Mouse (Mus musculus) adrenal gland (tissue): Measurements from ENCODE around the gene Iqce.

Experiments
- intact Hi-C: fragments of 180-260 bp; cut with DNase I; formaldehyde crosslinking; loops from one replicate; pipeline ENCODE4 v1.15.1; 2025
- long read RNA-seq, 2 experiments: library from polyadenylated mRNA; unstranded; transcript quantifications; one replicate each; pipeline ENCODE4 v2.0.0; 2020; ENCODE audit warnings: borderline replicate concordance in 1 of 2; ENCODE audit not compliant: insufficient replicate concordance in 1 of 2

The Iqce gene
- long read RNA-seq, experiment 1, partial matches to known transcripts, result 1 of 4 reads
- long read RNA-seq, experiment 1, other reads (novel, unspliced or antisense), result 3 of 4 reads
- long read RNA-seq, experiment 2, partial matches to known transcripts, result 0 of 2 reads
- long read RNA-seq, experiment 2, other reads (novel, unspliced or antisense), result 2 of 2 reads

- intact Hi-C loops, result no loop called here
Measured at GRCm38 (mm10) chr5:140702103-140702513, at the start of gene Iqce. Gene Iqce (minus strand): TSS chr5:140702378.

- intact Hi-C loops, result no loop called here
Measured at GRCm38 (mm10) chr5:140750925-140751324, 48.7 kb upstream of the Iqce start.

GRCm38 (mm10) chr5:140749062-140749875, 47.1 kb upstream of the Iqce start:
- intact Hi-C loops, result loop anchor here (5.0 kb wide), 1 partner anchor 42 kb away; the partner anchor contains the start of gene Brat1

GRCm38 (mm10) chr5:140748425-140748824, 46.2 kb upstream of the Iqce start:
- intact Hi-C loops, result loop anchor here (5.0 kb wide), 1 partner anchor 41 kb away; the partner anchor contains the start of gene Brat1

- intact Hi-C loops, result no loop called here
Measured at GRCm38 (mm10) chr5:140743706-140744131, 41.5 kb upstream of the Iqce start.

- intact Hi-C loops, result no loop called here
Measured at GRCm38 (mm10) chr5:140741877-140742276, 39.7 kb upstream of the Iqce start.

GRCm38 (mm10) chr5:140741040-140741439, 38.9 kb upstream of the Iqce start:
- intact Hi-C loops, result no loop called here

GRCm38 (mm10) chr5:140739813-140740212, 37.6 kb upstream of the Iqce start:
- intact Hi-C loops, result no loop called here

- intact Hi-C loops, result no loop called here
Measured at GRCm38 (mm10) chr5:140736166-140736565, 34.0 kb upstream of the Iqce start.

- intact Hi-C loops, result no loop called here
Measured at GRCm38 (mm10) chr5:140735297-140735696, 33.1 kb upstream of the Iqce start.

GRCm38 (mm10) chr5:140733336-140733735, 31.2 kb upstream of the Iqce start:
- intact Hi-C loops, result no loop called here

- intact Hi-C loops, result no loop called here
Measured at GRCm38 (mm10) chr5:140732195-140732594, 30.0 kb upstream of the Iqce start.

GRCm38 (mm10) chr5:140731040-140731797, 29.0 kb upstream of the Iqce start:
- intact Hi-C loops, result no loop called here

GRCm38 (mm10) chr5:140726946-140727740, 25.0 kb upstream of the Iqce start:
- intact Hi-C loops, result no loop called here

GRCm38 (mm10) chr5:140726062-140726839, 24.1 kb upstream of the Iqce start:
- intact Hi-C loops, result no loop called here

GRCm38 (mm10) chr5:140723822-140724221, 21.6 kb upstream of the Iqce start, which contains the start of gene Amz1:
Gene Amz1 (plus strand): TSS chr5:140724127.
- intact Hi-C loops, result no loop called here

GRCm38 (mm10) chr5:140722121-140722520, 19.9 kb upstream of the Iqce start:
- intact Hi-C loops, result no loop called here

- intact Hi-C loops, result no loop called here
Measured at GRCm38 (mm10) chr5:140720773-140721172, 18.6 kb upstream of the Iqce start.

- intact Hi-C loops, result no loop called here
Measured at GRCm38 (mm10) chr5:140711040-140711439, 8.9 kb upstream of the Iqce start.

- intact Hi-C loops, result no loop called here
Measured at GRCm38 (mm10) chr5:140710315-140710714, 8.1 kb upstream of the Iqce start.
